Mouse (Mus musculus): Measurements from ENCODE around the gene Cryab.

Gene Cryab

DNA sequence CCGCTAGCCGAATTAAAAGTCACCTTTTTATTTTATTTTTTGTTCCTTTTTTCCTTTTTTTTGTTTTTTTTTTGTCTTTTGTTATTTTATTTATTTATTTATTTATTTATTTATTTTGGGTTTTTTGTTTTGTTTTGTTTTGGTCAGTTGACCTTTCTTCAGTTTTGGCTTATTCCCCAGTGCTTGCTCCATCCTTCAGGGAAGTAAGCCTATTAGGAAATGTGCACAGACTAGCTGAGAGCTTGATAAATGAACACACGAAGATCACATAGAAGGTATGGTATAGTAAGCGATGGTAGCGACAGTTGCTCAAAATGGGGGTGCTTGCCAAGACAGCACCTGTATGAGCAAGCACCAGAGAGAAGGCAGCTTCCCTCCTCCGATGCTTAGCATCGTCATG is 46.5 kb downstream of the Cryab start:
- DNase-seq (ENCODE audit: low spot score in 2 of 2), result no peak

DNA sequence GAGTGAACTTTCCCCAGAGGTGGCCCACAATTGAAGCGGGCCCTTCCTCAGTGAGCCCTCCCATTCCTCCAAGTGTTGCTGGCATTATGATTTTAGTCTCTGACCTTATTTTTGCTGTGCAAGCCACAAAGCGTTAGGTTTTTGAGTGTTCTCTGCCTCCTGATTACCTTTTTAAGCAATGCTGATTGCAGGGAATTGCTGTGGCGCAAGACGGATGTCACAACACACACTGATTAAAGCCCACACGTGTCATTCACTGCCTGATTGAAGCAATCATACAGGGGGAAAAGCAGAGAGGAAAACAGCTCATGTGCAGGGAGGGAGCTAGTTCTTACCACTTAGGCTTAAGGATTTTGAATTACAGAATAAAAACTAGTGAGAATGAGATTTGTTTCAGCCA is 47.2 kb downstream of the Cryab start:
- no peak for DNase-seq (ENCODE audit: low spot score in 2 of 2)

DNA sequence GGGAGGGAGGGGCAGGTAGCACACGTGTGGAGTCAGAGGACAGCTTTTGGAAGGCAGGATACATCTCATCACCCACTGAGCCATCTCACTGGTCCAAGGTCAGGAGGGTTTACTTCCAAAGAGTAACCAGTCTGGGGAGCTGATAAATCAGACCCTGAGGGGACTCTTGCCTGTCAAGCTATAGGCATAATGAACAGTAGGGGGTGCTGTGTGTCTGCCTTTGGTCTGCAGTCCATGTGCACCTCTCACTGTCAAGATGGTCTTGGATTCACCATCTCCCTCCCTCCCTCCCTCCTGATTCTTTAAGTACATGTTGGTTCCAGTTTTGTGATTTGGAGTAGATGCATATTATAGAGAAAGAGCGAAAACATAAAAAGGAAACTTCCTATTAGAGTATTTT is 49.9 kb downstream of the Cryab start:
- peak; percentile 75 to 81 for DNase-seq (ENCODE audit: low spot score in 2 of 2)

DNA sequence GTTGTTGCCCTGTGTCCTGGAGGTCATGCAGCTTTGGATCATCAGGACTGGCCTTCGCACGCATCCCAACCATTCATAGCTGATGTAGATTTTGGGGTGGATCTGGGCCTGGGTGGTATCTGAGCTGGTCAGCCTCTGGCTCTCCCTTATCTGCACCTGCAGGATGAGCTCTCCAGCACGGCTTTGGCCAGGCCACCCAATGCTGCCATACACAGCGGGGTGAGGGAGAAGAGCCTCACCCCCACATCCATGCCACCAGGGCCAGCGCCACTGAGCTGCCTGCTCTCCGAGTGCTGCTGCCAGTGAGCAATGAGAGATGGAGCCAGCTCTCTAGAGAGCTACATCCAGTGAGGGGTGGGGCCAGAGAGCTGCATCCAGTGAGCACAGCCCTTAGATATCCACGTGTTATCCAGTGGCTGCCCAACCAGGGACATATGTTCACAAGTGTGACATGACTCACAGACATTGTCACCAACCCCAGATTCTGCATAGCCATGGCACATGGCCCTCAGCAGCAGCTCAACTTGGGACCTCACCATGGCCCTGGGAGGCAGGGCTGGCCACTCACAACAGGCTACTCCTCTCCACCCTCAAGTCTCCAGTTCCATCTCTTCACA is 52.0 kb downstream of the Cryab start:
- peak; percentile 77 to 84 for DNase-seq (ENCODE audit: low spot score in 2 of 2)
